Mouse (Mus musculus) heart, postnatal 0 days (tissue): ENCODE measurements around the gene Rps26. TPM values are rescaled to one million over a fixed set of nuclear protein-coding genes. Genes with fewer than 3 reads are reported as not detected.
A peak's percentile ranks its signal among the peaks of the same experiment; 100 is the strongest.

Source experiments
- ATAC-seq: fragments of 200-750 bp; cut with Nextera tagmentation; 2 replicates; pipeline ENCODE4 v1.8.0; 2017; ENCODE audit warnings: low read depth, moderate number of reproducible peaks, moderate library complexity; ENCODE audit not compliant: insufficient read depth
- DNase-seq: peaks from one replicate; pipeline ENCODE4 v3.0.0-alpha.2; 2016; ENCODE audit warnings: low spot score
- H3K27ac ChIP-seq: fragments of 300-500 bp; sonication (generic); 2 replicates; pipeline ENCODE4 v1.5.1; 2014; ENCODE audit warnings: low read depth, mild to moderate bottlenecking
- H3K27me3 ChIP-seq: fragments of 300-500 bp; sonication (generic); 2 replicates; pipeline ENCODE4 v1.6.1; 2014; ENCODE audit warnings: low read length, mixed read lengths; ENCODE audit not compliant: control insufficient read depth, insufficient read depth
- H3K36me3 ChIP-seq: fragments of 300-500 bp; sonication (generic); replicated peaks from 2 replicates; pipeline ENCODE4 v1.6.1; 2014; ENCODE audit warnings: low read length, mixed read lengths; ENCODE audit not compliant: control insufficient read depth, insufficient read depth
- H3K4me1 ChIP-seq: fragments of 300-500 bp; sonication (generic); 2 replicates; pipeline ENCODE4 v1.6.1; 2014; ENCODE audit warnings: antibody characterized with exemption; ENCODE audit not compliant: control insufficient read depth, insufficient read depth
- H3K4me2 ChIP-seq: fragments of 300-500 bp; sonication (generic); 2 replicates; pipeline ENCODE4 v1.6.1; 2014; ENCODE audit warnings: low read depth, mild to moderate bottlenecking, low read length, moderate library complexity
- H3K4me3 ChIP-seq: fragments of 300-500 bp; sonication (generic); 2 replicates; pipeline ENCODE4 v1.5.1; 2014; ENCODE audit warnings: low read depth, low read length
- H3K9ac ChIP-seq: fragments of 300-500 bp; sonication (generic); replicated peaks from 2 replicates; pipeline ENCODE4 v1.6.1; 2014; ENCODE audit warnings: low read depth, low read length, mixed read lengths
- H3K9me3 ChIP-seq: fragments of 300-500 bp; sonication (generic); replicated peaks from 2 replicates; pipeline ENCODE4 v1.6.1; 2016; ENCODE audit warnings: low read length; ENCODE audit not compliant: control insufficient read depth
- CTCF ChIP-seq: IDR thresholded peaks from 2 replicates; pipeline ENCODE4 v1.5.1; 2016; ENCODE audit warnings: antibody characterized with exemption, control low read depth, low read depth
- EP300 ChIP-seq: IDR thresholded peaks from 2 replicates; pipeline ENCODE4 v1.6.1; 2016; ENCODE audit warnings: antibody characterized with exemption, low read depth
- WGBS: fragments of 180-500 bp; shearing (Covaris S2); extraction: QIAGEN DNeasy Blood & Tissue Kit; methylation state at CpG from one replicate; pipeline ENCODE4 v1.1.7; 2014; 5-methylcytosine and 5-hydroxymethylcytosine counted together
- polyA plus RNA-seq: library from polyadenylated mRNA; unstranded; fragments of >200 nt; fragmentation: Nextera tagmentation; extraction: Ambion mirVana; gene quantifications from 2 replicates; pipeline ENCODE4 v1.2.1, GENCODE M21; 2015
- total RNA-seq: library from RNA; depleted of rRNA; stranded (reverse); fragments of >200 nt; gene quantifications from 2 replicates; pipeline ENCODE4 v1.2.3, GENCODE M21; 2014; ENCODE audit warnings: low replicate concordance

The Rps26 gene
- total and polyA plus RNA-seq, 2 experiments from 2014 or later: 341 to 1,086 TPM

DNA sequence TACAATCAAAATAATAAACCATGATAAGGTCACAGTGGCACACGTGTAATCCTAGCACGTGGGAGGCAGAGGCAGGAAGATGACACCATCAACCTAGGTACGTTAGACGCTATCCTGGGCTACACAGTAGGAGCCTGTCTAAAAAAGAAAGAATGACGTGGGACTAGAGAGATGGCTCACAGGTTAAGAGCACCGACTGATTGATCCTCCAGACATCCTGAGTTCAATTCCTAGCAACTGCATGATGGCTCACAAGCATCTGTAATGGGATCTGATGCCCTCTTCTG, 13.4 kb downstream of the Rps26 start:
- WGBS: 38% methylated on average over 6 of the region's 6 CpGs
- no peak for TF ChIP-seq EP300
- TF ChIP-seq CTCF: no peak
- peaks cover 2% of the 10 kb centered on the region; the same call in 1 of the 2 replicates for H3K4me1 ChIP-seq
- ATAC-seq: no peak
- no peak overlapping the region for H3K4me2 ChIP-seq
- H3K27ac ChIP-seq: no peak overlapping the region
- no peaks in the 10 kb centered on the region for H3K36me3 ChIP-seq
- H3K4me3 ChIP-seq: no peak overlapping the region
- no peaks in the 10 kb centered on the region for H3K9me3 ChIP-seq
- no peaks in the 10 kb centered on the region for H3K27me3 ChIP-seq
- no peak overlapping the region for H3K9ac ChIP-seq
- DNase-seq: no peak

DNA sequence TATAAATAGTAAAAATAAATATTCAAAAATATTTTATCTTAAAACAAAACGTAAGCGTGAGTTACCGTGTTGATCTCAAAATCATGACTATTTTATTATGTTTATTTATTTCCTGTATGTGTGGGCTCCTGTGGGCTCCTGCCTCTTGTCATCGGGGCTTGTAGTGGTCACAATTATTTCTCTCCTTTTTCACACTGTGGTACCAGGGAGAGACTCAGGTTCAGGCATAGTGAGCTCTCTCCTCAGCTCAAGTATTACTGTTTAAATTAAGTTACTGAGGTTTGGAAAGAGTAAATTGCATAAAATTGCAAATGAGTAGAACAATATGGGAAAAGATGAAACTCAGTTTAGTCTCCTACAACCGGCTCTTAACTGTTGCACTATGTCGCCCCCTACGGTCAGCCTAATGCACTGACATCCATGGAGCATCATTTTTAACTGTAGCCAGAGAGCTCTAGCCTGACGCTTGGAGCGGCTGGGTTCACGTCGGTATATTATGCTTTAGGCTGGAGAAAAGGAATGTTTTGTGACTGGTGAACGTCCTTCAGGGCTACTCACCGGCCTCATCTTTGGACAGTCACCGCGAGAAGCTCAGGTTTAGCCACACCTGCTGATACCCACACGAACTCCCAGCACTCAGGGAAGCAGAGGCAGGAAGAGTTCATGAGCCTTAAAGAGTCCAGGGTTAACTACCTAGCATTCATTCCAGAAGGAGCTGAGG, 14.0 kb downstream of the Rps26 start:
- DNase-seq: peak; percentile 71
- Histone ChIP-seq H3K4me1 (peaks cover 2% of the 10 kb centered on the region; the same call in 1 of the 2 replicates), H3K27me3 (no peaks in the 10 kb centered on the region), H3K4me3 (no peak overlapping the region), H3K9me3 (no peaks in the 10 kb centered on the region), H3K36me3 (no peaks in the 10 kb centered on the region), H3K9ac (no peak overlapping the region), H3K27ac (no peak overlapping the region), H3K4me2 (0 out of 2 replicates have a peak overlapping the region, but pooled peaks have one; percentile 30)
- peak; percentile 55; the same call in 1 of the 2 replicates for ATAC-seq
- 12% methylated on average over 16 of the region's 16 CpGs for WGBS
- TF ChIP-seq CTCF (peak; percentile 86), EP300 (no peak)

DNA sequence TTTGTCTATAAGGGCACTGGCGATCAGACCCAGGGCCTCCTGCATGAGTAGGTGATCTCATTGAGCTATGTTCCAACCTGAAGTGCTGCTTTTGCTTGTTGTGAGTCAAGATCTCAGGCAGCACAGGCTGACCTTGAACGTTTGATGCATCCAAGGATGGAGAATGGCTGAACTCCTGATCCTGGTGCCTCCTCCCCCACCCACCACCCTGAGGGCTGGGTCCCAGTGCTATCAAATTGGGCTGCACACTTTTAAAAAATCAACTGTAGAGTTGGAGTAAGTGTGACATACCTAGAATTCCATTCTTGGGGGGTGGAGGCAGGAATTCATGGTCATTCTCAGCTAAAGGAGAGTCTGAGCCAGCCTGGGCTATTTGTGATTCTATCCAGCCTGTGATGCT, 20.1 kb downstream of the Rps26 start:
- H3K27ac ChIP-seq: no peak overlapping the region
- no peaks in the 10 kb centered on the region for H3K36me3 ChIP-seq
- no peak overlapping the region for H3K4me3 ChIP-seq
- no peak overlapping the region for H3K9ac ChIP-seq
- ATAC-seq (no peak), DNase-seq (no peak)
- TF ChIP-seq EP300 (no peak), CTCF (no peak)
- H3K9me3 ChIP-seq: no peaks in the 10 kb centered on the region
- no peaks in the 10 kb centered on the region for H3K4me1 ChIP-seq
- H3K27me3 ChIP-seq: no peaks in the 10 kb centered on the region
- no peak overlapping the region for H3K4me2 ChIP-seq
- 35% methylated on average over 2 of the region's 2 CpGs for WGBS

DNA sequence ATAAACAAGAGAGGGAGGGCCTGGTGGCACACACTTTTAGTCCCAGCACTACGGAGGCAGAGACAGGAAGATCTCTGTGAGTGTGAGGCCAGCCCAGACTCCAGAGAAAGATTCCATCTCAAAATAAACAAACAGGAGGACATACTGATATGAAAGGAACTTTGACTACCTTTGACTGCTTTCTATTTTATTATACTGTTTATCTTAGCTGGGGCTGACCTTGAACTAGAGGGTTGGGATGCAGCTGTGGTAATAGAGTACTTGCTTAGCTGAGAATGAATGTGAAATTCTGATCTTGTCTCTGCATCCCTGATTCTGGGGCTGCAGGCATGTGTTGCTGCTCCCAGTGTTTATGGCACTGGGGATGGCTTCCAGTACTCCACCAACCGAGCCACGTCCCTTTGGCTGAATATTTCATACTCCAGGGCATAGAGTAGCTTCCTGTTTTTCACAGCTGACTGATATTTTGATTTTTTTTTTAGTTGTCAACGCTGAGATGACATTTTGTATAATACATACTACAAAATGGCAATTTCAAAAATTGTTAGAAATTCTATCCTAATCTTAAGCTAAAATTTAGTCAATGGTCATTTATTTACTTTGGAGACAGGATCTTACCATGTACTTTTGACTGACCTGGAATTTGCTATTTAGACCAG, 23.9 kb downstream of the Rps26 start:
- H3K36me3 ChIP-seq: no peaks in the 10 kb centered on the region
- no peaks in the 10 kb centered on the region for H3K9me3 ChIP-seq
- H3K27ac ChIP-seq: no peak overlapping the region
- ATAC-seq (no peak), DNase-seq (no peak)
- no peak overlapping the region for H3K9ac ChIP-seq
- no peaks in the 10 kb centered on the region for H3K27me3 ChIP-seq
- H3K4me1 ChIP-seq: no peaks in the 10 kb centered on the region
- H3K4me3 ChIP-seq: no peak overlapping the region
- 72% methylated on average over 4 of the region's 4 CpGs for WGBS
- H3K4me2 ChIP-seq: no peak overlapping the region
- no peak for TF ChIP-seq EP300
- TF ChIP-seq CTCF: no peak

DNA sequence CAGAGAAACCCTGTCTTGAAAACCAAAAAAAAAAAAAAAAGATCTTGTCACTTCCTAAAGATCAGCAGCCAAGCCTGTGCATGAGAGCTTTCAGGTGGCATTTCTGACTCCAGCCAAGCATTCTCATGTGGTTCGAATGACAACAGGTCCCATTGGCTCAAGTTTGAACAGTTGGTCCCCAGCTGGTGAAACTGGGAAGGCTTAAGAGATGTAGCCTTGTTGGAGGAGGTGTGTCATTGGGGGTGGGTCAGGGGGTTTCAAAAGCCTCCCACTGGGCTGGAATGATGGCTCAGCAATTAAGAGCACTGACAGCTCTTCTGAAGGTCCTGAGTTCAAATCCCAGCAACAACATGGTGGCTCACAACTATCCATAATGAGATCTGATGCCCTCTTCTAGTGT, 25.0 kb downstream of the Rps26 start:
- Histone ChIP-seq H3K9ac (no peak overlapping the region), H3K9me3 (no peaks in the 10 kb centered on the region), H3K36me3 (no peaks in the 10 kb centered on the region), H3K4me1 (no peaks in the 10 kb centered on the region), H3K4me2 (no peak overlapping the region), H3K27me3 (no peaks in the 10 kb centered on the region), H3K27ac (no peak overlapping the region), H3K4me3 (no peak overlapping the region)
- 84% methylated on average over 1 of the region's 1 CpGs for WGBS
- no peak for DNase-seq
- ATAC-seq: no peak
- TF ChIP-seq EP300 (no peak), CTCF (no peak)
